Mouse (Mus musculus) cerebellum, adult 2 months (tissue): ENCODE results near the gene Kdm4b.

ENCODE experiments used
- CTCF ChIP-seq: fragments of 200-500 bp; IDR thresholded peaks from 2 replicates; pipeline ENCODE4 v1.5.1; 2011; ENCODE audit warnings: low read depth, mild to moderate bottlenecking, control low read depth, low read length, moderate library complexity, borderline replicate concordance; ENCODE audit not compliant: insufficient read depth
- POLR2A ChIP-seq: fragments of 200-500 bp; IDR thresholded peaks from 2 replicates; pipeline ENCODE4 v1.6.1; 2011; ENCODE audit warnings: low read length, control low read depth, borderline replicate concordance; ENCODE audit not compliant: insufficient read depth

DNA sequence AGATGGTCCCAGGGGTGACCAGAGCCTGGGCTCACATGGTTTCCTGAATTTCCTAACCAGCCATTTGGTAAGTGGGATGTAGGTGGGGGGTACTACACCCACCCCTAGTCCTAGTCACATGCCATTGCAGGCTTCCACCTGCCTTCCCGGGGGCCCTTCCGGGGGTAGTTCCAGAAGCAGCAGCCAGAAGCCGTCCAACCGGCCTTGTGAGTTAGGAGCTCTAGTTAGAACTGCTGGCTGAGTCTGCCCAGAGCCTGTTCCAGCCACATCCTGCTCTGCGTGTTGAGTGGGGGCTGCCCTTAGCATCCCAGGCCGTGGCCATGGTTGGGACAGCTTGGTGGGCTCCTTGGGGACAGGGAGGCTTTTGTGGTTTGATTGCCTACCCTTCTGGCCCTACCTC, 17.8 kb upstream of the Kdm4b start:
- TF ChIP-seq CTCF (no peak), POLR2A (no peak)
